14 mouse cellular contexts compared by ENCODE assay signal in the genomic region with DNA sequence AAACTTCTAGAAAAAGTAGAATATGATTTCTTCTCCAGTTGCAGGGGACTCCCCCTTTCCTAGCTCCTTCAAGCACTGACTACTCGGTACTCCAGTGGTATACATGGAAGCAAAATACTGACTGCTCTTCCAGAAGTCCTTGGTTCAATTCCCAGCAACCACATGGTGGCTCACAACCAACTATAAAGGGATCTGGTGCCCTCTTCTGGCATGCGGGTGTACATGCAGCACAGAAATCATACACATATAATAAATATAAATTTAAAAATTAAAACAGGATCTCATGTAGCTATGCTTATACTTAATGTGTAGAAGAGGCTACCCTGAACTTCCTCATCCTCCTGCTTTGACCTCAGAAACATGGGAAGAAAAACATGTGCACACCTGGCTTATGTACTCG. TPM values are rescaled to one million over a fixed set of nuclear protein-coding genes. Genes with fewer than 3 reads are reported as not detected.
DNase-seq lines count a peak whose midpoint lies in the region; ATAC-seq and TF ChIP-seq lines count a peak whose summit lies in the region.
"Had no signal": no experiment of that assay in that cellular context is flagged by ENCODE, and none has a peak within 500 bp of the region (broad histone marks: within the 10 kb centered on the region; RNA-seq: fewer than 3 reads in every experiment).

No protein-coding gene starts in this region.

- H3K36me3 ChIP-seq in intestine, postnatal 0 days (ENCODE audit: control insufficient read depth, insufficient read depth) = peaks cover 97% of the 10 kb centered on the region
- peaks cover 72% of the 10 kb centered on the region for H3K36me3 ChIP-seq in intestine, embryonic 16.5 days (ENCODE audit: control insufficient read depth, insufficient read depth, low read length)

- no peak overlapping the region for H3K9ac ChIP-seq in intestine, postnatal 0 days (ENCODE audit: low read depth, low read length)
- H3K9ac ChIP-seq in intestine, embryonic 16.5 days (ENCODE audit: low read depth, low read length) = no peak overlapping the region
- H3K9ac ChIP-seq: liver, embryonic 13.5 days; neural tube, embryonic 15.5 days had no signal

- H3K4me3 ChIP-seq in intestine, postnatal 0 days (ENCODE audit: low read depth, low read length) = no peak overlapping the region
- H3K4me3 ChIP-seq in intestine, embryonic 16.5 days (ENCODE audit: low read length) = no peak overlapping the region
- H3K4me3 ChIP-seq in bone marrow, adult 2 months (replicated peaks; ENCODE audit: control insufficient read depth, low read depth, low read length) = no peak overlapping the region
- H3K4me3 ChIP-seq: liver, embryonic 13.5 days; neural tube, embryonic 15.5 days had no signal

- peak; percentile 47 for TF ChIP-seq CTCF in intestine, postnatal 0 days (IDR thresholded peaks at IDR 0.05; ENCODE audit: low read depth)
- 0 out of 2 replicates have a peak, but pooled peaks have one; percentile 17 for TF ChIP-seq CTCF in bone marrow, adult 2 months (IDR thresholded peaks at IDR 0.05; ENCODE audit: control insufficient read depth, insufficient read depth, low read length)

- no peak overlapping the region for H3K4me2 ChIP-seq in intestine, postnatal 0 days (replicated peaks; ENCODE audit: low read depth)
- H3K4me2 ChIP-seq in intestine, embryonic 16.5 days (ENCODE audit: low read depth, low read length) = no peak overlapping the region
- H3K4me2 ChIP-seq: liver, embryonic 13.5 days; neural tube, embryonic 15.5 days had no signal

- TF ChIP-seq POLR2A in bone marrow, adult 2 months (IDR thresholded peaks at IDR 0.05; ENCODE audit: borderline replicate concordance, control insufficient read depth, low read depth, low read length) = no peak

- H3K9me3 ChIP-seq in intestine, postnatal 0 days (ENCODE audit: control insufficient read depth) = no peaks in the 10 kb centered on the region
- H3K9me3 ChIP-seq in intestine, embryonic 16.5 days (ENCODE audit: control insufficient read depth, low read length) = no peaks in the 10 kb centered on the region
- H3K9me3 ChIP-seq: liver, embryonic 13.5 days; neural tube, embryonic 15.5 days had no signal

- no peak for ATAC-seq in intestine, postnatal 0 days
- no peak for ATAC-seq in intestine, embryonic 16.5 days
- ATAC-seq: inflammation-experienced regulatory T-cells, adult 6 months had no signal

- H3K27me3 ChIP-seq in intestine, postnatal 0 days (replicated peaks; ENCODE audit: control insufficient read depth, insufficient read depth, low read length) = no peaks in the 10 kb centered on the region
- no peaks in the 10 kb centered on the region for H3K27me3 ChIP-seq in intestine, embryonic 16.5 days (replicated peaks; ENCODE audit: control insufficient read depth, insufficient read depth, low read length)
- H3K27me3 ChIP-seq: liver, embryonic 13.5 days; neural tube, embryonic 15.5 days had no signal

- 98% methylated on average over 3 of the region's 3 CpGs for WGBS in intestine, postnatal 0 days
- WGBS in intestine, embryonic 16.5 days = 92% methylated on average over 3 of the region's 3 CpGs
- WGBS in bone marrow, adult 2 months = 91% methylated on average over 3 of the region's 3 CpGs

- no peaks in the 10 kb centered on the region for H3K4me1 ChIP-seq in intestine, postnatal 0 days (replicated peaks; ENCODE audit: control insufficient read depth, insufficient read depth, low read length)
- H3K4me1 ChIP-seq in intestine, embryonic 16.5 days (ENCODE audit: control insufficient read depth, insufficient read depth, low read length) = no peaks in the 10 kb centered on the region
- H3K4me1 ChIP-seq in bone marrow, adult 2 months (ENCODE audit: control insufficient read depth, insufficient read depth, low read length) = no peaks in the 10 kb centered on the region
- H3K4me1 ChIP-seq: neural tube, embryonic 15.5 days had no signal

- peak; percentile 50 for DNase-seq in 3T3-L1 (ENCODE audit: low read depth, low spot score)
- DNase-seq in B cell, adult 2 months = peak; percentile 24 to 30
- no peak for DNase-seq in testis, postnatal 10 days (ENCODE audit: low spot score)
- DNase-seq in cerebellum, postnatal 25 days = no peak
- DNase-seq: adrenal gland, postnatal 10 days; cerebellum, adult 18-20 months; heart, postnatal 14 days; liver, embryonic 13.5 days; thymus, postnatal 14 days had no signal

- no peak overlapping the region; the same call in 1 of the 2 replicates for H3K27ac ChIP-seq in intestine, postnatal 0 days (ENCODE audit: low read depth, low read length)
- no peak overlapping the region for H3K27ac ChIP-seq in intestine, embryonic 16.5 days (ENCODE audit: low read length)
- H3K27ac ChIP-seq in bone marrow, adult 2 months (ENCODE audit: control insufficient read depth, insufficient read depth, low read depth, low read length, poor library complexity) = no peak overlapping the region
- H3K27ac ChIP-seq: liver, embryonic 13.5 days; neural tube, embryonic 15.5 days had no signal

RNA-seq across cellular contexts. Expression of a gene that starts 24.1 kb away (rescaled TPM):
- polyA plus RNA-seq in intestine, postnatal 0 days (2015; fragmentation: Nextera tagmentation; extraction: Ambion mirVana) = 48.9 and 51.4 TPM in 2 replicates
- 127 and 145 TPM in 2 replicates for polyA plus RNA-seq in intestine, embryonic 16.5 days (2015; fragmentation: Nextera tagmentation; extraction: Ambion mirVana)
- 97.6 and 118 TPM in 2 replicates for polyA plus RNA-seq in bone marrow, adult 2 months (2011; ENCODE audit: insufficient read depth, insufficient read length, low replicate concordance, missing spikeins)

RNA-seq across cellular contexts. Expression of a gene that starts 36.4 kb away (rescaled TPM):
- polyA plus RNA-seq in intestine, postnatal 0 days (2015; fragmentation: Nextera tagmentation; extraction: Ambion mirVana) = 3.9 and 4.4 TPM in 2 replicates
- polyA plus RNA-seq in intestine, embryonic 16.5 days (2015; fragmentation: Nextera tagmentation; extraction: Ambion mirVana) = 5.7 and 8.3 TPM in 2 replicates
- 3.6 and 5.0 TPM in 2 replicates for polyA plus RNA-seq in bone marrow, adult 2 months (2011; ENCODE audit: insufficient read depth, insufficient read length, low replicate concordance, missing spikeins)
- polyA plus RNA-seq: inflammation-experienced regulatory T-cells, adult 6 months had no signal

Comparison
In these comparisons a context has a peak if more than half of its experiments do, and no peak if none do; other contexts are left out.
1. DNase-seq: peak in 3T3-L1 (single experiment) and B cell, adult 2 months (2 of 2); none in testis, postnatal 10 days (single experiment) and cerebellum, postnatal 25 days (0 of 2).